Mouse (Mus musculus): ENCODE results near the gene Tmem91. TPM values are rescaled to one million over a fixed set of nuclear protein-coding genes. Genes with fewer than 3 reads are reported as not detected.

The Tmem91 gene
- polyA plus RNA-seq, 1 experiment from 2014 or later, result 1.9 TPM

DNA sequence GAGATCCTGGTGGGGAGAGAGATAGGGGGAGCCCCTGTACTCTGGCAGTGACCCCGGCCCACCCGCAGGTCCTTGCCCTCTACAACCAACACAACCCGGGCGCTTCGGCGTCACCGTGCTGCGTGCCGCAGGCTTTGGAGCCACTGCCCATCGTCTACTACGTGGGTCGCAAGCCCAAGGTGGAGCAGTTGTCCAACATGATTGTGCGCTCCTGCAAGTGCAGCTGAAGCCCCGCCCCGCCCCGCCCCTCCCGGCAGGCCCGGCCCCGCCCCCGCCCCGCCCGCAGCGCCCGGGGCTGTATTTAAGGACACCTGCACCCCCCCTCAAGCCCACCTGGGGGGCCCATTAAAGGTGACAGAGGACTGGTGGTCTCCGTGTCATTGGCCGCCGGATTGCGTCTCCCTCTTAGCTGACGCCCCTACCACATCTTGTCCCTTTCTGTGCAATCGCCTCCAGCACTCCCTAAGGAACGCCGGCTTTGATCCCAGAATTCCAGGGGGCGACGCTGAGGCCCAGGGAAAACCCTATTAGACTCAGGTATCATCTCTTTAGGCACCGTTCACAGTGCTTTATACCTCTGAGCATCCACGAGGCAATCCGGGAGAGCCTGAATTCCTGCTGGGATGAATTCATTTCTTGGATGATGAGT, 29.9 kb upstream of the Tmem91 start:
- peak overlapping the region; percentile 44 for H3K4me2 ChIP-seq (ENCODE audit: low read depth, low read length)
- no peak overlapping the region for H3K9ac ChIP-seq (ENCODE audit: low read depth, low read length)
- no peak for ATAC-seq (ENCODE audit: low read depth)
- 0 out of 2 replicates have a peak, but pooled peaks cover 11% of the 10 kb centered on the region for H3K36me3 ChIP-seq (ENCODE audit: control insufficient read depth, insufficient read depth, low read length)
- H3K27ac ChIP-seq (replicated peaks; ENCODE audit: low read depth, low read length), result no peak overlapping the region
- H3K27me3 ChIP-seq (replicated peaks; ENCODE audit: control insufficient read depth, insufficient read depth, low read length), result 0 out of 2 replicates have a peak, but pooled peaks cover 5% of the 10 kb centered on the region
- DNase-seq (ENCODE audit: low spot score), result no peak
- H3K9me3 ChIP-seq (ENCODE audit: control insufficient read depth, low read length), result peaks cover 5% of the 10 kb centered on the region; the same call in 1 of the 2 replicates
- peaks cover 3% of the 10 kb centered on the region; the same call in 1 of the 2 replicates for H3K4me1 ChIP-seq (ENCODE audit: control insufficient read depth, insufficient read depth, low read length)
- peak overlapping the region; percentile 16; the same call in 1 of the 2 replicates for H3K4me3 ChIP-seq (ENCODE audit: low read depth, low read length)
- 6% methylated on average over 19 of the region's 37 CpGs for WGBS

DNA sequence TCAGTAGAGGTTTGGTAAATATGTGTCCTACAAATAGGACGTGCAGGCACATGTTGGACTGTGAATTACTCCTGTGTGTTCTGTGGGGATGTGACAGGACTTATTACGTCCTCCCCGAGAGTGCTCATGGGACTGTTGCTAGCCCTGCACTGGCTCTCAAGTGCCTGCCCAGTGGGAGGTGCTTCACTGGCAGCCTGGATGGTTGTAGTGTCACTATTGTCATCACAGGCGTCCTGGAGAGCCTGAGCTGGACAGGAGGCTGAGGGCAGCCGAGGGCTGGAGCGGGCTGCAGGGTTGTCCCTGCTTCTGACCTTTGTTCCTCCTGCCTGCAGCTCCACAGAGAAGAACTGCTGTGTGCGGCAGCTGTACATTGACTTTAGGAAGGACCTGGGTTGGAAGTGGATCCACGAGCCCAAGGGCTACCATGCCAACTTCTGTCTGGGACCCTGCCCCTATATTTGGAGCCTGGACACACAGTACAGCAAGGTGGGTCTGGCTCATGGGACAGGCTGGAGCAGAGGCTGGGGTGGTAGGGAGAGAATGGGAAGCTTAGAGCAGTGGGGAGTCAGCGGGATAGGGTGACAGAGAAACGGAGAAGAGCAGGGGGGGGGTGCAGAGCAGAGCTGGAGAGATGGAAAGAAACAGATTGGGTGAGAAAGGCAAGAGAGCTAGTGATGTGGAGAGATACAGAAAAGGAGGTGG, 29.0 kb upstream of the Tmem91 start:
- 0 out of 2 replicates have a peak, but pooled peaks cover 5% of the 10 kb centered on the region for H3K27me3 ChIP-seq (replicated peaks; ENCODE audit: control insufficient read depth, insufficient read depth, low read length)
- H3K4me2 ChIP-seq (ENCODE audit: low read depth, low read length), result no peak overlapping the region
- 0 out of 2 replicates have a peak, but pooled peaks cover 3% of the 10 kb centered on the region for H3K4me1 ChIP-seq (ENCODE audit: control insufficient read depth, insufficient read depth, low read length)
- DNase-seq (ENCODE audit: low spot score) (no peak), ATAC-seq (ENCODE audit: low read depth) (no peak; the same call in 1 of the 2 replicates)
- 30% methylated on average over 10 of the region's 10 CpGs for WGBS
- H3K9me3 ChIP-seq (ENCODE audit: control insufficient read depth, low read length), result peaks cover 5% of the 10 kb centered on the region; the same call in 1 of the 2 replicates
- H3K27ac ChIP-seq (replicated peaks; ENCODE audit: low read depth, low read length), result no peak overlapping the region
- no peak overlapping the region for H3K4me3 ChIP-seq (ENCODE audit: low read depth, low read length)
- H3K9ac ChIP-seq (ENCODE audit: low read depth, low read length), result no peak overlapping the region
- H3K36me3 ChIP-seq (ENCODE audit: control insufficient read depth, insufficient read depth, low read length), result 0 out of 2 replicates have a peak, but pooled peaks cover 11% of the 10 kb centered on the region

GRCm38 (mm10) chr7:25702350-25702749, 27.4 kb upstream of the Tmem91 start:
- H3K36me3 ChIP-seq (ENCODE audit: control insufficient read depth, insufficient read depth, low read length), result 0 out of 2 replicates have a peak, but pooled peaks cover 11% of the 10 kb centered on the region
- H3K27me3 ChIP-seq (replicated peaks; ENCODE audit: control insufficient read depth, insufficient read depth, low read length), result 0 out of 2 replicates have a peak, but pooled peaks cover 5% of the 10 kb centered on the region
- H3K9ac ChIP-seq (ENCODE audit: low read depth, low read length), result no peak overlapping the region
- no peak for ATAC-seq (ENCODE audit: low read depth)
- no peak for DNase-seq (ENCODE audit: low spot score)
- 0 out of 2 replicates have a peak, but pooled peaks cover 3% of the 10 kb centered on the region for H3K4me1 ChIP-seq (ENCODE audit: control insufficient read depth, insufficient read depth, low read length)
- WGBS, result 88% methylated on average over 2 of the region's 2 CpGs
- no peak overlapping the region for H3K4me3 ChIP-seq (ENCODE audit: low read depth, low read length)
- H3K27ac ChIP-seq (replicated peaks; ENCODE audit: low read depth, low read length), result no peak overlapping the region
- peaks cover 5% of the 10 kb centered on the region; the same call in 1 of the 2 replicates for H3K9me3 ChIP-seq (ENCODE audit: control insufficient read depth, low read length)
- H3K4me2 ChIP-seq (ENCODE audit: low read depth, low read length), result no peak overlapping the region

- Histone ChIP-seq H3K9me3 (ENCODE audit: control insufficient read depth, low read length) (peaks cover 5% of the 10 kb centered on the region; the same call in 1 of the 2 replicates), H3K4me3 (ENCODE audit: low read depth, low read length) (no peak overlapping the region), H3K27me3 (replicated peaks; ENCODE audit: control insufficient read depth, insufficient read depth, low read length) (0 out of 2 replicates have a peak, but pooled peaks cover 5% of the 10 kb centered on the region), H3K4me1 (ENCODE audit: control insufficient read depth, insufficient read depth, low read length) (0 out of 2 replicates have a peak, but pooled peaks cover 3% of the 10 kb centered on the region), H3K9ac (ENCODE audit: low read depth, low read length) (no peak overlapping the region), H3K36me3 (ENCODE audit: control insufficient read depth, insufficient read depth, low read length) (0 out of 2 replicates have a peak, but pooled peaks cover 11% of the 10 kb centered on the region), H3K27ac (replicated peaks; ENCODE audit: low read depth, low read length) (no peak overlapping the region), H3K4me2 (ENCODE audit: low read depth, low read length) (no peak overlapping the region)
- 74% methylated on average over 12 of the region's 12 CpGs for WGBS
- ATAC-seq (ENCODE audit: low read depth), result no peak
- DNase-seq (ENCODE audit: low spot score), result no peak
Measured at GRCm38 (mm10) chr7:25700732-25701131, 25.8 kb upstream of the Tmem91 start.

GRCm38 (mm10) chr7:25699851-25700250, 24.9 kb upstream of the Tmem91 start:
- H3K36me3 ChIP-seq (ENCODE audit: control insufficient read depth, insufficient read depth, low read length), result 0 out of 2 replicates have a peak, but pooled peaks cover 11% of the 10 kb centered on the region
- H3K9ac ChIP-seq (ENCODE audit: low read depth, low read length), result no peak overlapping the region
- H3K4me2 ChIP-seq (ENCODE audit: low read depth, low read length), result no peak overlapping the region
- H3K4me3 ChIP-seq (ENCODE audit: low read depth, low read length), result no peak overlapping the region
- peaks cover 5% of the 10 kb centered on the region; the same call in 1 of the 2 replicates for H3K9me3 ChIP-seq (ENCODE audit: control insufficient read depth, low read length)
- no peak overlapping the region for H3K27ac ChIP-seq (replicated peaks; ENCODE audit: low read depth, low read length)
- ATAC-seq (ENCODE audit: low read depth) (no peak), DNase-seq (ENCODE audit: low spot score) (no peak)
- 0 out of 2 replicates have a peak, but pooled peaks cover 3% of the 10 kb centered on the region for H3K4me1 ChIP-seq (ENCODE audit: control insufficient read depth, insufficient read depth, low read length)
- 51% methylated on average over 13 of the region's 13 CpGs for WGBS
- H3K27me3 ChIP-seq (replicated peaks; ENCODE audit: control insufficient read depth, insufficient read depth, low read length), result 0 out of 2 replicates have a peak, but pooled peaks cover 5% of the 10 kb centered on the region

- Histone ChIP-seq H3K36me3 (ENCODE audit: control insufficient read depth, insufficient read depth, low read length) (no peaks in the 10 kb centered on the region), H3K9ac (ENCODE audit: low read depth, low read length) (no peak overlapping the region), H3K4me2 (ENCODE audit: low read depth, low read length) (no peak overlapping the region), H3K4me1 (ENCODE audit: control insufficient read depth, insufficient read depth, low read length) (peaks cover 5% of the 10 kb centered on the region; the same call in 1 of the 2 replicates), H3K4me3 (ENCODE audit: low read depth, low read length) (no peak overlapping the region), H3K9me3 (ENCODE audit: control insufficient read depth, low read length) (0 out of 2 replicates have a peak, but pooled peaks cover 3% of the 10 kb centered on the region), H3K27me3 (replicated peaks; ENCODE audit: control insufficient read depth, insufficient read depth, low read length) (peaks cover 13% of the 10 kb centered on the region), H3K27ac (replicated peaks; ENCODE audit: low read depth, low read length) (no peak overlapping the region)
- 62% methylated on average over 8 of the region's 8 CpGs for WGBS
- DNase-seq (ENCODE audit: low spot score) (no peak), ATAC-seq (ENCODE audit: low read depth) (no peak)
Measured at GRCm38 (mm10) chr7:25694104-25694503, 19.1 kb upstream of the Tmem91 start.

- H3K27ac ChIP-seq (replicated peaks; ENCODE audit: low read depth, low read length), result no peak overlapping the region
- 0 out of 2 replicates have a peak, but pooled peaks cover 3% of the 10 kb centered on the region for H3K9me3 ChIP-seq (ENCODE audit: control insufficient read depth, low read length)
- no peak overlapping the region for H3K9ac ChIP-seq (ENCODE audit: low read depth, low read length)
- H3K36me3 ChIP-seq (ENCODE audit: control insufficient read depth, insufficient read depth, low read length), result no peaks in the 10 kb centered on the region
- peaks cover 46% of the 10 kb centered on the region for H3K27me3 ChIP-seq (replicated peaks; ENCODE audit: control insufficient read depth, insufficient read depth, low read length)
- H3K4me2 ChIP-seq (ENCODE audit: low read depth, low read length), result peak overlapping the region; percentile 90
- H3K4me3 ChIP-seq (ENCODE audit: low read depth, low read length), result peak overlapping the region; percentile 73; the same call in 1 of the 2 replicates
- H3K4me1 ChIP-seq (ENCODE audit: control insufficient read depth, insufficient read depth, low read length), result peaks cover 23% of the 10 kb centered on the region; the same call in 1 of the 2 replicates
- WGBS, result 32% methylated on average over 5 of the region's 5 CpGs
- DNase-seq (ENCODE audit: low spot score) (no peak), ATAC-seq (ENCODE audit: low read depth) (no peak)
Measured at GRCm38 (mm10) chr7:25690051-25690450, 15.1 kb upstream of the Tmem91 start.

GRCm38 (mm10) chr7:25689603-25690021, 14.6 kb upstream of the Tmem91 start:
- DNase-seq (ENCODE audit: low spot score), result no peak
- Histone ChIP-seq H3K4me3 (ENCODE audit: low read depth, low read length) (peak overlapping the region; percentile 73), H3K9me3 (ENCODE audit: control insufficient read depth, low read length) (0 out of 2 replicates have a peak, but pooled peaks cover 3% of the 10 kb centered on the region), H3K36me3 (ENCODE audit: control insufficient read depth, insufficient read depth, low read length) (no peaks in the 10 kb centered on the region), H3K4me2 (ENCODE audit: low read depth, low read length) (peak overlapping the region; percentile 90), H3K9ac (ENCODE audit: low read depth, low read length) (peak overlapping the region; percentile 76; the same call in 1 of the 2 replicates), H3K27me3 (replicated peaks; ENCODE audit: control insufficient read depth, insufficient read depth, low read length) (peaks cover 46% of the 10 kb centered on the region), H3K27ac (replicated peaks; ENCODE audit: low read depth, low read length) (no peak overlapping the region), H3K4me1 (ENCODE audit: control insufficient read depth, insufficient read depth, low read length) (peaks cover 23% of the 10 kb centered on the region; the same call in 1 of the 2 replicates)
- 11% methylated on average over 12 of the region's 12 CpGs for WGBS
- no peak for ATAC-seq (ENCODE audit: low read depth)

Measured in embryonic facial prominence, embryonic 14.5 days (tissue).